Mouse (Mus musculus): ENCODE measurements around the gene Grip2. TPM values are rescaled to one million over a fixed set of nuclear protein-coding genes. Genes with fewer than 3 reads are reported as not detected.

Grip2 gene
- polyA plus RNA-seq, 1 experiment from 2014 or later: 7.4 TPM

DNA sequence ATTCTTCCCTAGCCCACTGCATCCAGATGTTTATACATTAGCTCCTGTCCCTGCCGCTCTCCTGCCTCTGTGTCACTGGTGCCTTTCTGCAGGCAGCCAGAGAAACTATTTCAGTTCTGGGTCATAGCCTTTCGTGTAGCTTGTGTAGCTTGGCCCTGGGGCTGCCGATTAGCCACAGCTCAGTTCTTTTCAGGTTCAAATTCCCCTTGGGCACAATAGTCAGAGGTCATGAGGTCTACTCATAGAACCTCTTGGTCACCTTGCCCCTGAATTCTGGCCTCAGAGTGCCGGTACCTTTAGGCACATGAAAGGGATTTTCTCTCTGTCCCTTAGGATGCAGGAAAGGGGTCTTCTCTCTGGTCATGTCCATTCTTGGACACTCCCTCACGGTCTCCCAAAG, 80.3 kb downstream of the Grip2 start:
- Histone ChIP-seq H3K9me3 (no peaks in the 10 kb centered on the region), H3K9ac (no peak overlapping the region), H3K27ac (replicated peaks) (no peak overlapping the region), H3K36me3 (peaks cover 90% of the 10 kb centered on the region), H3K4me2 (no peak overlapping the region), H3K4me3 (no peak overlapping the region), H3K27me3 (replicated peaks) (no peaks in the 10 kb centered on the region), H3K4me1 (0 out of 2 replicates have a peak, but pooled peaks cover 3% of the 10 kb centered on the region)
- no peak for ATAC-seq (ENCODE audit: extremely low read depth, insufficient number of reproducible peaks, low FRiP score, low TSS enrichment)
- WGBS: 81% methylated on average over 5 of the region's 5 CpGs

DNA sequence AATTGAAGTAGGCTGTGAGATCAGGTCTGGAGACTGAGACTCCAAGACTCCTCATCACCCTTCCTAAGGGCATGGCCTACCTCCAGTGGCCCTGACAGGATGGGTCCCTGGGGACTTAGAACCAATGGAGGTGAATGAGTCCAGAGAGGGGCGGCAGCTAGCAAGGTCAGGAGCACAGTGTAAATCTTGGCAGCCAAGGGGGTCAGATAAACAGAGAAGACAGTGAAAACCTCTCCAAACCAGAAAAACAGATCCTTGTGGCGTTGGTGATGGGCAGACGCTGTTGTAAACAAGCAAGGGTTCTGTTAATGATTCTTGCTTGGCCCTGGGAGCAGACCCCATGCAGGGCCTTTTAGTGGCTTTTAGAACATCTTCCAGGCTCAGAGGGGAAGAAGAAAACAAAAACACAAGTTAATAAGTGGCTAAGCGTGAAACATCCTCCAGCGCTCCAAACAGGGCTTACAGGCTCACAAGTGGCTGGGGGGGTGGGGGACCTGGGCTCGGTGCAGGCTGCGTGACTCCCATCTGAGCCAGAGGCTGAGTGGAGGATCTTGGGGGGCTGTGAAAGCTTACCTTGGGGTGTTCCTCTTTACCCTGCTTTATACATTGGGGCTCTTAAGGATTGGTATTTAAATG, 81.0 kb downstream of the Grip2 start:
- H3K27me3 ChIP-seq (replicated peaks): no peaks in the 10 kb centered on the region
- WGBS: 83% methylated on average over 7 of the region's 7 CpGs
- H3K9ac ChIP-seq: no peak overlapping the region
- no peak overlapping the region for H3K4me3 ChIP-seq
- 0 out of 2 replicates have a peak, but pooled peaks cover 3% of the 10 kb centered on the region for H3K4me1 ChIP-seq
- H3K36me3 ChIP-seq: peaks cover 88% of the 10 kb centered on the region
- ATAC-seq (ENCODE audit: extremely low read depth, insufficient number of reproducible peaks, low FRiP score, low TSS enrichment): no peak
- no peaks in the 10 kb centered on the region for H3K9me3 ChIP-seq
- H3K27ac ChIP-seq (replicated peaks): no peak overlapping the region
- no peak overlapping the region for H3K4me2 ChIP-seq

- no peak overlapping the region for H3K4me2 ChIP-seq
- ATAC-seq (ENCODE audit: extremely low read depth, insufficient number of reproducible peaks, low FRiP score, low TSS enrichment): no peak
- 0 out of 2 replicates have a peak, but pooled peaks cover 3% of the 10 kb centered on the region for H3K4me1 ChIP-seq
- no peaks in the 10 kb centered on the region for H3K27me3 ChIP-seq (replicated peaks)
- H3K9ac ChIP-seq: no peak overlapping the region
- 79% methylated on average over 3 of the region's 3 CpGs for WGBS
- no peak overlapping the region for H3K4me3 ChIP-seq
- no peak overlapping the region for H3K27ac ChIP-seq (replicated peaks)
- peaks cover 88% of the 10 kb centered on the region for H3K36me3 ChIP-seq
- no peaks in the 10 kb centered on the region for H3K9me3 ChIP-seq
These were observed 81.8 kb downstream of the Grip2 start for GRCm38 (mm10) chr6:91745246-91745645.

- H3K4me3 ChIP-seq: no peak overlapping the region
- no peak overlapping the region for H3K27ac ChIP-seq (replicated peaks)
- WGBS: 54% methylated on average over 4 of the region's 4 CpGs
- H3K9me3 ChIP-seq: no peaks in the 10 kb centered on the region
- H3K4me2 ChIP-seq: no peak overlapping the region
- H3K36me3 ChIP-seq: peaks cover 90% of the 10 kb centered on the region
- H3K9ac ChIP-seq: no peak overlapping the region
- ATAC-seq (ENCODE audit: extremely low read depth, insufficient number of reproducible peaks, low FRiP score, low TSS enrichment): no peak
- 0 out of 2 replicates have a peak, but pooled peaks cover 3% of the 10 kb centered on the region for H3K4me1 ChIP-seq
- no peaks in the 10 kb centered on the region for H3K27me3 ChIP-seq (replicated peaks)
These were observed 83.2 kb downstream of the Grip2 start for GRCm38 (mm10) chr6:91743886-91744285.

DNA sequence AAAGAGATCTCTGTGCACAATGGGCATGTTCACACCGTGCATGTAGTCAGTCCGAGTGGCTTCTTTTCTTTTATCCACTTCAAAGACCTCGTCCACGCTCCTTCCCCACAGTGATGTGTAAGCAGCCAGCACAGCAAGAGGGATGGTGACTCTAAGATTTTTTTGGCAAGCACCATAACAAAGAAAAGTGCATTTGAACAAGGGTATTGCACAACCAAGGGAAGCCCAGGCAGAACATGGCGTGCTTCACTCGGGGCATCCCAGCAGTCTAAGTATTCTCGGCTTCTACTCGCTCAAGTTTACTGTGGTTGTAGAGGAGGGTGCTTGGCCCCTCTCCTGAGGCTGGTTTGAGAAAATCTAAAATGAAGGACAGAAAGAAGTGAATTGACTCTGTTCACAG, 84.1 kb downstream of the Grip2 start:
- H3K4me2 ChIP-seq: no peak overlapping the region
- no peak overlapping the region for H3K9ac ChIP-seq
- H3K4me1 ChIP-seq: peaks cover 10% of the 10 kb centered on the region
- H3K9me3 ChIP-seq: no peaks in the 10 kb centered on the region
- no peaks in the 10 kb centered on the region for H3K27me3 ChIP-seq (replicated peaks)
- no peak for ATAC-seq (ENCODE audit: extremely low read depth, insufficient number of reproducible peaks, low FRiP score, low TSS enrichment)
- 91% methylated on average over 8 of the region's 8 CpGs for WGBS
- H3K4me3 ChIP-seq: no peak overlapping the region
- H3K36me3 ChIP-seq: peaks cover 90% of the 10 kb centered on the region
- H3K27ac ChIP-seq (replicated peaks): no peak overlapping the region

GRCm38 (mm10) chr6:91742466-91742865, 84.6 kb downstream of the Grip2 start:
- Histone ChIP-seq H3K4me1 (peaks cover 15% of the 10 kb centered on the region), H3K4me3 (no peak overlapping the region), H3K9ac (no peak overlapping the region), H3K9me3 (no peaks in the 10 kb centered on the region), H3K4me2 (no peak overlapping the region), H3K27me3 (replicated peaks) (no peaks in the 10 kb centered on the region; the same call in 1 of the 2 replicates), H3K27ac (replicated peaks) (no peak overlapping the region), H3K36me3 (peaks cover 90% of the 10 kb centered on the region)
- no peak for ATAC-seq (ENCODE audit: extremely low read depth, insufficient number of reproducible peaks, low FRiP score, low TSS enrichment)
- 84% methylated on average over 3 of the region's 3 CpGs for WGBS

DNA sequence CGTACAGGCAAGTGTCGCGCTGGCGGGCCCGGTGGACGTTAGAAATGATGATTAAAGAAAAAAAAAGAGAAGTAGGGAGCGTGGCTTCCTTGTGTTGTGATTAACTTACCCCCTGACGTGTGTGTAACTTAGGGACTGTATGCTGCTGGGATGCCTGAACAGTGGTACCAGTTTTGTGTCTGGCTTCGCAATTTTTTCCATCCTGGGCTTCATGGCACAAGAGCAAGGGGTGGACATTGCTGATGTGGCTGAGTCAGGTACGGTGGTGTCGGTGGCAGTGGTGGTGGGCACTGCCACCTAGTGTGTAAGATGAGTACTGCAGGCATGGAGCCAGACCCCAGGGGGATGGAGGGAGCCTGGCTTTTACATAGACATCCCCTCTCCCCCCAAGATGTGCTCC, 86.0 kb downstream of the Grip2 start:
- 66% methylated on average over 11 of the region's 11 CpGs for WGBS
- Histone ChIP-seq H3K4me2 (no peak overlapping the region), H3K4me3 (no peak overlapping the region), H3K9ac (no peak overlapping the region), H3K27me3 (replicated peaks) (no peaks in the 10 kb centered on the region; the same call in 1 of the 2 replicates), H3K9me3 (no peaks in the 10 kb centered on the region), H3K27ac (replicated peaks) (no peak overlapping the region), H3K4me1 (peaks cover 29% of the 10 kb centered on the region), H3K36me3 (peaks cover 91% of the 10 kb centered on the region)
- no peak for ATAC-seq (ENCODE audit: extremely low read depth, insufficient number of reproducible peaks, low FRiP score, low TSS enrichment)

DNA sequence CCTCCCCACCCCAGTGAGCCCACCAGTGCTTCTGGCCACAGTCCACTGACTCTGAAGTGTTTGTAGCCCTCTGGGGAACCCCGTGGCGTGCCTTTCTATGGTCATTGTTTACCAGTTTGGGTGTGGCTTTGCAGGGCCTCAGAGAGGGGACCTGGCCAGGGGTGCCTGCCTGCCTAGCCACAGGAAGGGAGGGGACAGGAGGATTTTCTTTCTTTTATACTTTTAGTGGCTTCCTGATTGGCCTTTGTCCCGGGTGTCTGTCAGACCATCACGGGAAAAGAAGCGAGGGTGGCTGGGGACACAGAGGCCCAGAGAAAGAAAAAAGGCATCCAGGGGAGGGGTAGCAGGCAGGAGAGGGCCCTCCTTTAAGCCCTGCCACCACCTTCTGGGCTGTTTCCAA, 89.0 kb downstream of the Grip2 start:
- WGBS: 68% methylated on average over 5 of the region's 5 CpGs
- no peak overlapping the region for H3K9ac ChIP-seq
- peaks cover 31% of the 10 kb centered on the region for H3K4me1 ChIP-seq
- H3K9me3 ChIP-seq: no peaks in the 10 kb centered on the region
- peaks cover 6% of the 10 kb centered on the region; the same call in 1 of the 2 replicates for H3K27me3 ChIP-seq (replicated peaks)
- no peak overlapping the region for H3K4me2 ChIP-seq
- 0 out of 2 replicates have a peak, but pooled peaks have one; percentile 16 for ATAC-seq (ENCODE audit: extremely low read depth, insufficient number of reproducible peaks, low FRiP score, low TSS enrichment)
- no peak overlapping the region for H3K27ac ChIP-seq (replicated peaks)
- no peak overlapping the region for H3K4me3 ChIP-seq
- peaks cover 97% of the 10 kb centered on the region for H3K36me3 ChIP-seq

- Histone ChIP-seq H3K4me2 (no peak overlapping the region), H3K4me3 (no peak overlapping the region), H3K4me1 (peaks cover 31% of the 10 kb centered on the region), H3K27me3 (replicated peaks) (peaks cover 6% of the 10 kb centered on the region; the same call in 1 of the 2 replicates), H3K27ac (replicated peaks) (no peak overlapping the region), H3K36me3 (peaks cover 97% of the 10 kb centered on the region), H3K9me3 (no peaks in the 10 kb centered on the region), H3K9ac (no peak overlapping the region; the same call in 1 of the 2 replicates)
- no peak for ATAC-seq (ENCODE audit: extremely low read depth, insufficient number of reproducible peaks, low FRiP score, low TSS enrichment)
- 82% methylated on average over 7 of the region's 7 CpGs for WGBS
These were observed 89.6 kb downstream of the Grip2 start for GRCm38 (mm10) chr6:91737451-91737850.

- WGBS: 56% methylated on average over 5 of the region's 5 CpGs
- H3K4me1 ChIP-seq: peaks cover 31% of the 10 kb centered on the region
- no peak overlapping the region for H3K4me2 ChIP-seq
- no peaks in the 10 kb centered on the region for H3K9me3 ChIP-seq
- H3K4me3 ChIP-seq: no peak overlapping the region
- H3K9ac ChIP-seq: no peak overlapping the region
- H3K36me3 ChIP-seq: peaks cover 96% of the 10 kb centered on the region
- peak overlapping the region; percentile 49 for H3K27ac ChIP-seq (replicated peaks)
- H3K27me3 ChIP-seq (replicated peaks): peaks cover 6% of the 10 kb centered on the region; the same call in 1 of the 2 replicates
- ATAC-seq (ENCODE audit: extremely low read depth, insufficient number of reproducible peaks, low FRiP score, low TSS enrichment): peak; percentile 9; the same call in 1 of the 2 replicates
These were observed 90.6 kb downstream of the Grip2 start for GRCm38 (mm10) chr6:91736471-91736870.

- Histone ChIP-seq H3K36me3 (peaks cover 77% of the 10 kb centered on the region), H3K27ac (replicated peaks) (no peak overlapping the region), H3K4me2 (no peak overlapping the region), H3K9ac (no peak overlapping the region), H3K4me3 (no peak overlapping the region), H3K9me3 (no peaks in the 10 kb centered on the region), H3K4me1 (peaks cover 46% of the 10 kb centered on the region), H3K27me3 (replicated peaks) (peaks cover 6% of the 10 kb centered on the region; the same call in 1 of the 2 replicates)
- no peak for ATAC-seq (ENCODE audit: extremely low read depth, insufficient number of reproducible peaks, low FRiP score, low TSS enrichment)
- 81% methylated on average over 11 of the region's 11 CpGs for WGBS
These were observed 94.9 kb downstream of the Grip2 start for GRCm38 (mm10) chr6:91732138-91732537.

DNA sequence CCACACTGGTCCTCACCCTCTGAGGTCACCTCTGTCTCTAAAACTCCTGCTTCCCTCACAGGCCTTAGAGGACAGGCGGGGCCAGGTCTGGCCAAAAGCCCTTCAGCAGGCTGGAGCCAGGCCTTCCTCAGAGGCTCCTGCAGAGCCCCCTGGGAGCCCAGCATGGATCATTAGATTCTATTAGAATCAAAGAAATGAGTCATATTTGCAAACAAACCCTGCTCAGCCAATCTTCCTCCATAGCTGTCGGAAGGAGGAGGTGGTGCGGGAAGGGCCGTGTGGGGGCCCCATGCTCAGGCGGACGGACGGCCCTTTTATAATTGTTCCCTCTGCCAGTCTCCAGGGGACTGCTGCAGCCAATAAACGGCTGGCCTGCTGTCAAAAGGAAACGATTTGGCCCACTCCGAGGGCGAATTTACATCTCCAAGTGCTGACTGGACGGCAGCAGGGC, 97.3 kb downstream of the Grip2 start:
- H3K4me2 ChIP-seq: no peak overlapping the region
- no peak overlapping the region for H3K9ac ChIP-seq
- H3K36me3 ChIP-seq: peaks cover 77% of the 10 kb centered on the region

More for the DNA sequence above, 97.3 kb downstream of the Grip2 start:
- 39% methylated on average over 12 of the region's 12 CpGs for WGBS
- peak overlapping the region; percentile 56 for H3K27ac ChIP-seq (replicated peaks)
- H3K27me3 ChIP-seq (replicated peaks): 0 out of 2 replicates have a peak, but pooled peaks cover 3% of the 10 kb centered on the region
- H3K4me3 ChIP-seq: no peak overlapping the region
- no peaks in the 10 kb centered on the region for H3K9me3 ChIP-seq
- H3K4me1 ChIP-seq: peaks cover 36% of the 10 kb centered on the region
- ATAC-seq (ENCODE audit: extremely low read depth, insufficient number of reproducible peaks, low FRiP score, low TSS enrichment): no peak; the same call in 1 of the 2 replicates

Data from heart, embryonic 13.5 days (tissue).